Mouse (Mus musculus) layer of hippocampus, adult 18-20 months (tissue): ENCODE measurements at regions not wholly inside any gene's neighbourhood (a gene's known extent, or its start where the extent isn't known, plus 50 kb on each side); places are given as distances from the start of the nearest gene placed in this dataset.
A peak's percentile ranks its signal among the peaks of the same experiment; 100 is the strongest.

ENCODE experiments used
- DNase-seq, 2 experiments: peaks; one replicate each; pipeline ENCODE4 v3.0.0; 2022; ENCODE audit warnings: low spot score in 2 of 2

DNA sequence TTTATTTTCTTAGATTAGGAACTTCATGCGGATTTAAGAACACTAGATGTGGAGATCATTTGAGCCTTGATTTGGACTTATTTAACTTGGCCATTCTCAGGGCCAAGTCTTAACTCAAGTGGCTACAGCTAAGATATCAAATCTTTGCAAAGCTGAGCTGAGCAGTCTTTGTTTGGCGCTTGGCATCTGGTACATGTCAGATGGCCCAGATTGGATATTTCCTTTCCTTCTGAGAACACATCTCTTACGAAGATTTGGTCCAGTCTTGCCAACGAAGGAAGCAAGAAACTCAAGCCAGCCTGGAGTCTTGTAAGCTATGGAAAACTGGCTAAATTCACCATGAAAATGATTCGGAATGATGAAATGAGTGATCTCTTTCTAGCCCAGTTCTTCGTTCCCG, 59.1 kb upstream of the Cdc42ep3 start:
- DNase-seq: peak; percentile 6 to 25

DNA sequence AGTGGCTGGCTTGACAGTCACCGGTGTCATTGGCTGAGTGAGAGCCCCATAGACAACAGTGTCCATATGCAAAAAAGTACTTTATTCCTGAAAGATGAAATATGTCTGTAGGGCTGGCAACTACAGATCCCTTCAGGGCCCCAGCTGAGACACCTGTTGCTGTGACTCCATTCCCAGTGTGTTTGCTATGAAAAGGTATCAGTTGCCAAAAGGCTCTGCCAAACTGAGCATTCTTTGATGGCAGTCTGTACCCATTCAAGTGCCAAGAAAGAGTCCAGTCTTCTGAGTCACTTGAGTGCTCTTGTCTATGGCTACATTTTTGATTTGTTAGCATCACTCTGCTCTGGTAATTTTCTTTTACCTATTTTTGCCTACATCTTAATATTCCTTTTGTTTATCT, 63.1 kb upstream of the Cdc42ep3 start:
- no peak for DNase-seq

DNA sequence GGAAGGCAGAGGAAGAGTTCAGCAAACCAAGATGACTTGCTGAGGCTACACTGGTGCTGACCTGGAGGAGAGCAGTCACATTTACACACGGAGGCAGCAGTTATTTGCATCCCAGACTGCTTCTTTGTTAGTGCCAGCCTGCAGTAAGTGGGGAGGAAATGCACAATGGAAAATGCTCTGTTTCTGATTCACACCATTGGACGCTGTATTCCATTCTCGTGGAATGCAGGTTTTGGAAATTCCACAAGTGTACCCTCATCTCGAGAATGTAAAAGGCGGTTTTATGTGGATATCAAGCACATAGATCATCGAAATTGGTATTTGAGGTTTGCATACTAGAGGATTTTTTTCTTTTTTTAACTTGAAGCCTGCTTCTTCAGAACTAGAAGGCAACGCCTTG, 66.7 kb upstream of the Cdc42ep3 start:
- DNase-seq: no peak

DNA sequence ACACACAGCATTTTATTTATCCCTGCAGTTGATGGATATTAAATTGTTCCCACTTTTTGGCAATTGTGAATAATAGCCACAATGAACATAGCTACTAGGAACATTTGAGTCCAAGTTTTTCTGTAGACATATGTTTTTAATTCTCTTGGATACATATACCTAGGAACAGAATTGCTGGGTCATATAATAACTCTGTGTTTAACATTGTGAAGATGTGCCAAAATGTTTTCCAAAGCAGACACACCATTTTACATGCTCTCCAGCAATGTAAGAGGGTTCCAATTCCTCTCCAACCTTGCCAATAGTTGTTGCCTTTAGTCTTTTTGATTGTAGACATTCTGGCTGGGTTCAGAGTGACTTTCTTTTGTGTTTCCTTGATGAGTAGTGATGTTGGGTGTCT, 84.3 kb upstream of the Cdc42ep3 start:
- DNase-seq: no peak

DNA sequence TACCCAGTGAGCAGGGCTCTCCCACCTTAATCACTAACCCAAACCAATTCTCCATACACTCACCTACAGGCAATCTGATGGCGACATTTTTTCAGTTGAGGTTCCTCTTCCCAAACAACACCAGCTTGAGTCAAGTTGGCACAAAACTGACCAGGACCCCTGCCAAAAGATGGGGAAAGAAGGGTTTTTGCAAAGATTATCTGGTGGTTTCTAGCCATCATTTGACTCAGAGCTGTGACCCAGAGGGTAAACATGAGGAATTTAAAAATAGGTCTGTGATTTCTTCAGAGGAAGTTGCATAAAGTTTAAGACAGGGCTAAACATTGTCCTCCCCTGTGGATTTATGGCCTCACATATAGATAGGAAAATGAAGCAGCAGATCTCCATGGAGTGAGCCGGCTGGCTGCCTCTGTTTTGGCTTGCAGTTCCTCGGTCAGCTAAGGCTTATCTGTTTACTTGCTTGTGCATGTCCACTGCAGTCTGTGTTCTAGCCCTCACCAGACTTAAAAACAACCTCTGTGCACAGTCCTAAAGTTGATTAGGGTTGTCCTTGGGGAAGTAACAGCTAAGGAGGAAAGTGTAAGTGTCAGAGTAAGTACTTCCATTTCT, 87.7 kb upstream of the Cdc42ep3 start:
- no peak for DNase-seq

DNA sequence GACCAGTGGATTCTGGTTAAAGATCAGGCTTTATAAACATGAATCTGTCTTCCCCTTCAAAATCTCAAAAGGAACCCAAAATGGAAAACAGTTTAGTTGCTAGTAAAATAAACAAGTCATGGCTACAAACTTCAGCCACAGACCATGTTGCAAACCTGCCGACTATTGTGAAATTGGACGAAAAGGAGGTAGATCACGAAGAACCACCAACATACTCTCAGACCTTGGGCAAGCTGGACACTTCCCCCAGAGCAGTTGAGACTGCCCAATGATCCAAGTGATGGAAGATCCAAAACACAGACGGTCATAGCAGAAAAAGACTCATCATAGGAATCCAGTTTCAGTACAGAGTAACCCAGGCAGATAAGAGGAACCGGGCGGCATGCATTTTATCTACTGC, 92.3 kb upstream of the Cdc42ep3 start:
- DNase-seq: no peak

DNA sequence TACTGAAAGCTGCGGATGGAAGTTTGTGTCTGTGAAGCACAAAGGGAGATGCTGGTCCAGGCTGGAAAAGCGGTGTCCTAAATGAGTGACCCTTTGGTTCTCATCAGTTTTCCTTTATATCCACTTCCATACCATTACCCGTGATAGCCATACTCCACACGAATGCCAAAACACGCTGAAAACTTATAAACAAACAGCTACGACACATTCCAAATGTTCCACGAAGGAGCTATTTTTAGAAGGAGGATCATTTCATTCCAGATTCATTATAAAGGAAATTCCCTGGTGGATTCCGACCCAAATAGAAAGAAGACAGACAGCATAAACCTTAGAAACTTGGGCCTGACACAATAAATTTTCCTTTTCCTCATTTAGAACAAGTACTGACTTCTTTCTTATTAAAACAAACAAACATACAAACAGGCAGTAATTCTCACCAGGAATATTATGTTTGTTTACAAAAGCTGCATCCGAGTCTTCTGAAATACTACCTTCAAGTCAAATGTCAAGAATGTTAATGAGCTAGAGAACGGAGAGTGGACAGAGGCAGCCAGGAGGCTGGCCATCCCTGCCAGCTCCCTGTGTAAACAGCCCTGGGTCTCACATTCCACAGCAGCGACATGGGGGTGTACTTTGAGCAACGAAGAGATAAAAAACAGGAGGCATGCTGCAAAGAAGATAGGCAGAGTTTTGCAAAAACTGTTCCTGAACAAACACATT, 96.4 kb upstream of the Cdc42ep3 start:
- no peak for DNase-seq

DNA sequence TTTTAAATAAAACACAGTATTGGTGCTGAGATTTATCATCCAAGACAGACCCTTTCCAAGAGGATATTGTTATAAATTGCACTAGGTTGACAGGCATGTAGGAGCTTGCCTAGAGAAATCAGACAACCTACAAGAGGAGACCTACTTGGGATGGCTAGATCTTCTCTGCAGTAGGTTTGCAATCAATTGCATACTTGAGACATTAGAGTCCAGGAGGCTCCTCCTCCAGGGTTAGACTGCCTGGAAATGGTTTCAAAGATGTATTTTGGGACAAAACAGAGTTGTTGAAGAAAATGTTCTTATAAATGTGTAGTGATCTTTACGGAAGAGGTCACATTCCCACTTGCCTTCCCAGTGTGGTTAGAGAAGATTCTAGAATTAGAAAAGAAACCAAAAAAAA, 98.9 kb upstream of the Cdc42ep3 start:
- no peak for DNase-seq

DNA sequence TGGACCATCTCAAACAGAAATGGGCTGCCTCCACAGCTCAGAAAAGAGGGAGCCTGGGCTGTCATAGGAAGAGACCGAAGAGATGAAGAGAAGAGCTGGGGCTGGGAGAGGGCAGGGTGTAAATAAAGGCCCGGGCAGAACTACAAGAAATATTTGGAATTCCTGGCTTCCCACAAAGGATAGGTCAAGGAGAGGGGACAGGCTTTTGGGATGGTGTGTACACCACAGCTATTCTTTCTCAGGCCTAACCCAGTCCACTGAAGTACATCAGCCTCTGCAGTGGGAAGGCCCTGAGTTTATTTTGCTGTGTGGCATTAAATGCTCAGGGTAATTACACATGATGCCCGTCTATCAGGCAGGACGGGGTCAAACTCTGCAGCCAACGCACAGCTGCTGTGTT, 99.6 kb upstream of the Cdc42ep3 start:
- no peak for DNase-seq

DNA sequence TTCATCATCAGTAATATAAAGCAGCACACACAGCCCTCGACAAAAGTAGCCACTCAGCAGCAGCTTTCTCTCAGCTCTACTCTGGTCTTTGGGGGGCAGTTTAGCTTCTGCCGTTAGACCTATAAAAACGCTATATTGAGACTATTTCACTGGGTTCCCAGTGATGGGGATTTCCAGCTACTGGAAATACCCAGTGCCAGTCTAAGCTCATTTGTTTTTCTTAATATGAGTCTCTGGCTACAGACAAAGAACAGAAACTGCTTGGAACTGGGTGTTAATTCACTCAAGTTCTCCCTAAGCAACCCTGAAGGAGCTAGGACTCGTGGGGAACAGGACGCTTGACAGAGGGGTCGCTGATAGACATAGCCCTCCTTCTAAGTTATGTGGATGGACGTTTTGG, 100.3 kb upstream of the Cdc42ep3 start:
- DNase-seq: no peak

DNA sequence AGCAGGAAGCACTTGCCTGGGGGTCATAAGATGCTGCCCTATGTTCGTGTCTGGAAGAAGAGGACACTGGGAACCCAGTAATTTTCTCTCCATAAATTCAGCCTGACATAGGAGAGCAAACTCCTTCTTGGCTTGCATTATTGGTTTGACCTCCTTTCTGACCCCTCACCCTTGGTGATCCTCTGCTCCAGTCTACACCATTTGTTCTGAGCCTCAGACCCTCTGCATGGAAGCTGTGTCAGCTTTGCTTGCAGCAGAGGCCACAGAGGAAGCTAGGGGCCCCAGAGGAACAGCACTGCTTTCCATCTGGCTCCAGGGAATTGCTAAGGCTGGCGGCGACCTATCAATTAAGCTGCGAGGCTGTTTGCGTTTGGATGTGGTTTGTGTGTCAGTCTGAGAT, 102.7 kb upstream of the Cdc42ep3 start:
- DNase-seq: no peak

DNA sequence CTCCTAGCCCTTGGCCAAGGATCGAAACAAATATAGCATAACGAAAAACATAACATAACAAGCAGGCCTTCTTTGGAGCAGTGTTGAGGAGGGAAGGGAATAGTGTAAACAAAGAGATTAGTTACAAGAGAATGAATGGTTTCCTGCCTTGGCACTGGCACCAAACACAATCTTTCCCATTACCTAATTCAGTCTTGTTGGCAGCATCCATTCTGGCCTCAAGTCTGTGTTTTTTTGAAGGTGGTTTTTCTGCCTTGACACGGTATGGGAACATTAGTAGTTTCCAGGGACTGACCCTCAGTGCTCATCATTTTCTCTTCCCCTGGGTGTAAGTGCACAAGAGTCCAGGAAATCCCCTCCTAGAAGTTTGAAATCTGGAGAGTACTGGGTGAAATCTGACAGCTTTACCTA, 106.8 kb upstream of the Cdc42ep3 start:
- DNase-seq: no peak

DNA sequence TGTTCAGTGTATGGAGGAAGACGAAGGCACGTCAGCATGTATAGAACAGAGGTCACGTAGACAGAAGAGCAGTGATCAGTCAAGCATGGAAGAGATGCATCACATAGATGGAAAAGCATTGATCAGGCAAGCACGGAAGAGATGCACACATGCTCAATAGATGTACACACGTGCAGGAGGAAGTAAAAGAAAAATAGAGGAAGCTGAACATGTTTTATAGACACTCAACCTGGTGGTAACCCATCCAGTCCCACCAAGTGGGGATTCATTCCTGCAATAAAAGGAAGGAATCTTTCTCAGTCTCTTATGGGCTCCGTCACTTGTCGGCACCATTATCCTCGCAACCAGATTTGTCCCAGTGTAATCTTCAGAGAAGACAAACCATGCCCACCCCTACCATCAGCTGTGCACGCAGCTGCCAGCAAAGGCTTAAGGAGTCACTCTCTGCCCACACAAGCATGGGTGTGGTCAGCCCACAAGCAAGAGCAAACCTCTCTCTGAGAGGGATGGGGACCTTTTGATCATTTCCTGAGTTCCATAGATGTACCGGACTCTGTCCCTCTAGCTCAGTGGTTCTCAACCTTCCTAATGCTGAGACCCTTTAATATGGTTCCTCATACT, 108.3 kb upstream of the Cdc42ep3 start:
- no peak for DNase-seq

DNA sequence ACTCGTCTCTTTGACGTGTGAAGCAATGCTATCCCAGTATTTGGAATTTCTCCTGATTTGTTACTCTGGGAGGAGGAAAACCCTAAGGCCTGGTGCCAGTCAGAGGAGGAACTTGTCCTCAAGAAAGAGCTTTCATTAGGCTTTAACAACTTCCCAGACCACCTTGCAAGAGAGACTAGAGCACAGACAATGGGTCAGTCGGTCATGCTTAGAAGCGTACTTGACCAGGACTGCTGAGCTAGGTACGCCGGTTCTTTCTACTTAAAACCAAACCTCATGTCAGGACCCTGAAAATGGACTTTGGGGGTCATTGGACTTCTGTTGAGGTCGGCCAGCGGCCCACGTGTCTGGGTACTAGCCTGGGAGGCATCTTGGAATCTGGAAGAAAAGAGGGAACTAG, 110.8 kb upstream of the Cdc42ep3 start:
- DNase-seq: no peak

DNA sequence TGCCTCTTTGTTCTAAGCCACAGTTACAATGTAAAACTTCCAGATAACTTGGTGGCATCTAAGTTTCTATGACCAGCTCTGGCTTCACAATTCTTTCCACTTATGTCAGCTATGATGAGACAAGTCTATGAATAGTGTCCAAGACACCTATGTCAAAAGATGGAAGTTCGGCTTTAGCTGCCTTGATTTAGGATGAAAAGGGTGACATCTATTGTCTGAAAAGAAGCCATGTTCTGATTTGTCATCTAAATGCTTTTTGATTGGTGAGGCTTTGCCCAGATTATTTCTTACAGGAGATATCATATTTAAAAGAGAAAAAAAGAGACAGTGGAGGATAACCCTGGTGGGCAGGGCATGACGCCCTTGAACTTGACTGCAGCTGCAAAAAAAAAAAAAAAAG, 116.7 kb upstream of the Cdc42ep3 start:
- DNase-seq: no peak

DNA sequence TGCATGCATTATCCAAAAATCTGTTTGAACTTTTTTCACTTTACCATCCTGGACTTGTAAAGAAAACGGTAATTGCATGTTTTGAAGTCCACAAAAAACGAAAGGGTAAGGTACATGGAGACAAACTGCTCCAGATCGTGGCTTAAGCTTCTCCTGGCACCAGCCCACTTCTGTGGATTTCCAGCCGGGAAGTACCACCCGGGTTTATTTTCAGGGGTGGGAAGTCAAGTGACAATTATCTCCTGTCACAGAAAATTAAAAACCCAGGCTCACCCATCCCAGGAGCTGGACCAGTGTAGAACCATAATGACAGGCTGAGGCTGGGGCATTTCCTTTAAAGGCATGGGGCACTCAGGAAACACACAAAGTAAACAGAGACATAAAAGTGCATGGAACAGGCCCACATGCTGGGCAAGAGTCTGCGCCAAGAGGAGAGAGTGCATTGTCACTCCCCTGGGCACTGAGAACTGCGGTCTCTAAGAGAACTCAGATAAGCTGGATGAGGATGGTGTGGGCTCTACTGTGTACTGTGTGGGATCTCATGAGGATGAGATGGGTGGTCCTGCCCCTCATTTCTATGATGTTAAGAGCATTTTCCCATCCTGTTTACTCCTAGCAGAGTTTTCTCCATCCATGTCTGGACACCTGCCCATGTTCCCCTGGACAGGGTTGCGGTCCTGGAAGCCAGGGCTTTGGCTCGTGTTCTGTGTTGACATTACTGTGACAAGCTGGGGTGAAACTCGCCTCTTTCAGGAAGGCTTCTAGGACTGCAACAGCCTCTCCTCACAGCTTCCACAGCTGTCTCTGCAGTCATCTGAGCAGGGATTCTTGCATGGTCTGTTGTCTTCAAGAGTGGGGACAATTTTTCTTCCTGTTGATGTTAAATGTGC, 117.5 kb upstream of the Cdc42ep3 start:
- DNase-seq: no peak

DNA sequence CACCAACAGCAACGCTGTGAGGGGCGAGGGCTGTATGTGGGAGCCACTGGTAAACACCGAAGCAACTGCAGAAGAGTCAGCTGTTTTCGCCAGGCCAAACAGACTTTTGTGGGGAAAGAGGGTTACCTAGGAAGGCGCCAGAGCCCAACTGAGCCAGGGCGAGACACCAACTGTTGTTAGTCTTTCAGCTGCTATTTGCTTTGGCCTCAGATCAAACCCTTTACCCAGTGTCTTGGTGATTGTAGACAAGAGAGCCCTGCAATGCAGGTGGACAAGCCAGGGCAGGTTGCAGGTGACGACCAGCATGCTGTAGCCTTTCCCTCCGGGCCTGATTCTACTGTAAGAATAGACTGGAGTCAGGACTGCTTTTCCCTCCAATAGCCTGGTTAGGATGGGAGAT, 121.8 kb upstream of the Cdc42ep3 start:
- DNase-seq: no peak

DNA sequence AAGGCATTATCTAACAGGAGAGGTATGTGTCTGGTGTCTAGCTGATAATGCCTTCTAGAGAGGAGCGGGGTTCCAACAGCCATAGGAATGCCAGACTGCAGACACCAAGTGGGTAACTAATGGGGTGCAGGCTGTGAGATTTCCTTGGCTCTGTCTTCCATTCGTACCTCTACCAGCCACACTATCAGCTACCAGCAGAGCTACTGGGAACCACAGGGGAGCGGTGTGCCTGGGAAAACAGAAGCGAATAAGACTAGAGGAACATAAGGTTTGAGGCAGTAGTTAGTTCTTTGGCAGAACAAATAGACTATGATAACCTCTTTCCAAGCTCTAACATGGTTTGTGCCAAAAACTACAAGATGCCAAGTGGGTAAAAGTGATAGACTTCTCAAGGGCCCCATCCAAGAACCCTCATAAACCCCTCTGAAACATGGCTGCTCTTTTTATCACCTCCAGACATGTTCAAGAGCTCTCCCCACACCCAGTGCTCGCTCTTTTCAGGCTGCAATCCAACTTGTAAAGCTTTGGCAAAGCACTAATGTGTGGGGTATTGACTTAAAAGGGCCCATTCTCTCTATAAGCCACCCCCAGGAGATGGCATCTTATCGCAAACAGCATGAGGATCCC, 126.3 kb upstream of the Cdc42ep3 start:
- DNase-seq: no peak

DNA sequence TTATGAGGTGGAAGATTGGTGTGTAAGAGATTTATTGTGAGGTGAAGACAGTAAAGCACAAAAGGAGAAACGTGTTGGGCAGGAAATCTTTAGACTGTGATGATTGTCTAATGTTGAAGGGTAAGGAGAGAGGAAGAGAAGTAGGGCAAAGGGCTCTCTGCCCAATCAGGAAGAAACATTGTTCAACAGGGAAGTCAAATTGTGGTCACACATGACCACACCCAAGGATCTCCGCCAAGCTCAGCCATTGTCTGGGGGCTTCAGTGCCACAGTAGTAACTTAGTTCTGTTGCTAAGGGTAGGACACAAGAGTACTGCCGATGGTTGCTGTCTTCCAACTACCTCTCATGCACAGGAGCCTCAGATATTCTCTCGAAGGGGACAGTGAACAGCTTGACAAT, 127.0 kb upstream of the Cdc42ep3 start:
- no peak for DNase-seq

DNA sequence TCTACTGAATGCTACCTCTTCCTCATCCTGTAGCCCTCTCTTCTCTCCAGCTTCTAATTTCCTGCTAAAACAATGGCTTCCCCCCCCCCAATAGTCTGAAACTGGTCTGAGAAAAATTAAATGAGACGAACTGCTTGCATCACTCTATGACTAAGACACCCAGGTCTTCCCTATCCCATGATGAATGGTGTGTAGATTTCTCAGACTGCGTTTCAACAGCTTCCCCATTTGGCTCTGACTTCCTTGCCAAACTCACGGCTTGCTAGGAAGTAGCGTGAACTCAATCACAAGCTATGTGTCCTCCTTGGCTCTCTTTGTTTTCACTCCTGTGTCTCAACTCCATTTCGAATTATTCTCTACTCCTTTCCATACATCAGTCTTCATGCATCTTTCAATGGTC, 126.4 kb upstream of the Rmdn2 start:
- DNase-seq: no peak

DNA sequence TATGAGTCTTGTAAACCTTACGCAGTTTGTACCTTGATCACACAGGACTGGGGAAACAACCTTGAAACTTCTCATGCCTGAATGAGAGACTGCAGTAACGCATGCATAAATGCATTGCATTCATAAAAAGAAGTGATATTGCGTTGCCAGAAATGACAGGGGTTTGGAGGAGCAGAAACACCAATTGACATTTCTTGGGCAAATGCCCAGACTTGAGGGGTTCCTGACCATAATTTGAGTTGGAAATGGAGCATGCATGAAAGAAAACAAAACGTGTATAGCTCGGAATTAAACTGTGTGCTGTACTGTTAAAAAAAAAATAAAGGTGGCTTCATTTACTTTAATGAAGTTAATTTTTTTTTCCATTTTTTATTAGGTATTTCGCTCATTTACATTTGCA, 122.4 kb upstream of the Rmdn2 start:
- no peak for DNase-seq

DNA sequence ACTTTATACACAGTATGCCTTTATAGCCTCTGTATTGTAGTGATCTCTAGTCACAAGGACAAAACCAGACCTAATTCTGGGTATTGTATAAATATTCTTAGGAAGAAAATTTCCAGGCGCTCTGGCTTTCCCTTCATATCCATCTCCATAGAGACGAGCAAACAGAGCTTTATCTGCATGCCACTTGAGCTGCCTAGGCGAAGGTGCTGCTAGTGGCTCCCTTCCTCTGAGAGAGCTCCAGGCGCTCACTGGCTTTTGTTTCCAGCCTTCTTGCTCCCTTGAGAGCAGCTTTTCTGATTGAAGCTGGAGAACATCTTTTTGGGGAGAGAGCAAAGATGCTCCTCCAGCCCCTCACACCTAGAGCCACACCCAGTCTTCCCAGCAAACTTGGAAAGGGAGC, 114.0 kb upstream of the Rmdn2 start:
- no peak for DNase-seq
